Mouse (Mus musculus): ENCODE measurements around the gene Arpc1b. TPM values are rescaled to one million over a fixed set of nuclear protein-coding genes. Genes with fewer than 3 reads are reported as not detected.
A peak's percentile ranks its signal among the peaks of the same experiment; 100 is the strongest.
"Not testable (repeated sequence)": the region's sequence is repeated elsewhere in the genome, so short reads cannot be mapped to it uniquely, and the experiment has no call there.

The Arpc1b gene
- polyA plus RNA-seq, 1 experiment from 2014 or later, result 95.1 TPM

- not testable (repeated sequence) for H3K4me2 ChIP-seq; H3K9me3 ChIP-seq; ATAC-seq (ENCODE audit: low read depth); H3K27ac ChIP-seq (replicated peaks); H3K4me3 ChIP-seq; H3K9ac ChIP-seq; H3K27me3 ChIP-seq
- Histone ChIP-seq H3K4me1 (replicated peaks) (peaks cover 14% of the 10 kb centered on the region), H3K36me3 (peaks cover 88% of the 10 kb centered on the region)
- WGBS, result 89% methylated on average over 6 of the region's 6 CpGs
These were observed 19.3 kb downstream of the Arpc1b start for GRCm38 (mm10) chr5:145133275-145133674.

DNA sequence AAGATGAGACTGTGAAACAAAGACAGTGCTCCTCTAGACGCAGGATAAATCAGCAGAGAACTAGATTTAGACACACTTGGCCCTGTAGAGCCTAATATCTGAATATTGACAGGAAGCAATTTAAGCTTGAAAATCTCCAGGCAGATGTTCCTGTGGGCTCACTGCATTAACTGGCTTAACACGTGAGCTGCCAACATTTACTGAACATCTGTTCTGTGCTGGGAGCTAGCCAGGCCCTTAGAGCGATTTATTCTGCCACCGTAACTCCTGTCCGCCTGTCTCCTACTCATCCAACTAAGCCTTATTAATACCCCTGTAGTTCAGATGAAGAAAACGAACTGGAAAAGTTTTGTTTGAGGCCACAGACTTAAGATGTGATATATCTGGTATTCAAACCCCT lies 24.8 kb downstream of the Arpc1b start:
- no peaks in the 10 kb centered on the region for H3K9me3 ChIP-seq
- H3K4me2 ChIP-seq, result peak overlapping the region; percentile 97
- no peaks in the 10 kb centered on the region for H3K27me3 ChIP-seq
- no peak for ATAC-seq (ENCODE audit: low read depth)
- H3K4me1 ChIP-seq (replicated peaks), result peaks cover 35% of the 10 kb centered on the region
- peak overlapping the region; percentile 94 for H3K9ac ChIP-seq
- WGBS, result 16% methylated on average over 6 of the region's 6 CpGs
- peaks cover 61% of the 10 kb centered on the region for H3K36me3 ChIP-seq
- peak overlapping the region; percentile 98 for H3K4me3 ChIP-seq
- no peak overlapping the region for H3K27ac ChIP-seq (replicated peaks)

DNA sequence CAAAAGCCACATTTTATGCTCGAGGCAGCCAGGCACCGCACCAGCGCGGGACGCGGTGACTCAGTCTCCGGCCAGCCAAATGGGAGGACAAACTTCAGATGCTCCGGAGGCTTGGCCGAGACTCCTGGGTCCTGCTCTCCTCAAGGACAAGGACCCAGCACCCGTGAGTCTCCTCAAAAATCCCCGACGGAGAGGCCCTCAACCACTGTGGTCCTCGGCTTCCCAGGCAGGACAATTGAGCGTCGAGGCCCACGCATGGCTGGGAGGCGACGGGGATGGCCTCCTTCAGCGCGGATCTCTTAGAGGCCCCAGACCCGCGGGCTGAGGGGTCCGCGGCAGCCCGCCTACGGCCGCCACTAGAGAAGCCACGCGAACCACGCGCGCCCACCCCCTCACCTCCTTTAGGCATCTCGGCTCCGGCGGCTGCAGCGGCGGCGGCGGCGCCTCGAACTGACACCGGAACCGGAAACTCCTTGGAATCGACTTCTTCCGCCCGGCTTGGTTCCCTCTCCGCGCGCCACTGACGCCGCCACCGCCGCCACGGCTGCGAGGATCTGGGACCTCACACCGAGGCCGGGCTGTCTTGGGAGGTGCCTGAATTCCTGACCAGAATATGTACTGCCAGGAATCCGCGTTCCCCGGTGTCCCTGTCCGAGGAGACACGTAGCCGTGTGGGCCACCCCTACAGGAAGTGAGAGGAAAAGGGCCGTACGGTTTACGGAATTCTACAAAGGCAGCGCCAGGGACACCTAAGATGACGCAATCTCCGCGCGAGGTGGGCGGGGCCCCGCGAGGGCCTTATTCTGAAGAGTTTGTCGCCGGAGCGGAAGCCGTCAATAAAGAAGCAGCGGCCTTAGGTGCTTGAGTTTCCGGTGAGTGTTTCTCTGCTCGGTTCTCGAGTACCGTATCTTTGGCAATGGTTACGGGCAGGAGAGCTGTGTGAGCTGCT lies 25.8 kb downstream of the Arpc1b start, which contains the start of the genes Pdap1 and Bud31:
Gene Pdap1 (minus strand): TSS at position 668 of the 949 bp plus-strand sequence.
Gene Bud31 (plus strand): TSS at position 792 of the 949 bp plus-strand sequence.
- WGBS, result under 1% methylated on average over 83 of the region's 84 CpGs
- Histone ChIP-seq H3K27me3 (no peaks in the 10 kb centered on the region), H3K27ac (replicated peaks) (peak within 1 kb of the TSS; percentile 89), H3K4me1 (replicated peaks) (peaks cover 35% of the 10 kb centered on the region), H3K4me2 (peak within 1 kb of the TSS; percentile 97), H3K9me3 (no peaks in the 10 kb centered on the region), H3K36me3 (peaks cover 61% of the 10 kb centered on the region), H3K4me3 (peak within 1 kb of the TSS; percentile 98), H3K9ac (peak within 1 kb of the TSS; percentile 94)
- peak; percentile 93 for ATAC-seq (ENCODE audit: low read depth)

- peak; percentile 7; the same call in 1 of the 2 replicates for ATAC-seq (ENCODE audit: low read depth)
- Histone ChIP-seq H3K4me2 (peak overlapping the region; percentile 97), H3K36me3 (peaks cover 61% of the 10 kb centered on the region), H3K27me3 (no peaks in the 10 kb centered on the region), H3K4me3 (peak overlapping the region; percentile 98), H3K9ac (peak overlapping the region; percentile 94), H3K27ac (replicated peaks) (peak overlapping the region; percentile 89), H3K4me1 (replicated peaks) (peaks cover 35% of the 10 kb centered on the region), H3K9me3 (no peaks in the 10 kb centered on the region)
- 1% methylated on average over 18 of the region's 18 CpGs for WGBS
These were observed 26.6 kb downstream of the Arpc1b start for GRCm38 (mm10) chr5:145140611-145141010.

DNA sequence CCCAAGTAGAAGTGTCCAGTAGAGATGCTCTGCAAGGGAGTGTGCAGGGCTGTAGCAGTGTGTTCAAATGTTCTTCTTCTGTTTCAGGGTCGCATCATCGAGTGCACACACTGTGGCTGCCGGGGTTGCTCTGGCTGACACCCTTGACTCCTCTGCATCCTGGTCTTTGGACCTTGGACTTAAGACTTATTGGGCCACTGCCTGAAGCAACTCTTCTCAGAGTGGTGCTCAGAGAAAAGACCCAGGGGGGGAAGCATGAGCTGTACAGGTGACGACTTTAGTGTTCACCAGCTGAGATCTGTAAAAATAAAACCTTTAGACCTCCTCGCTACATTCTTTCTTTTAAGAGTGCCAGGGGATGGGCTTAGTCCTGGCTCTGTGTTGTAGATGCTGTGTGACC lies 33.7 kb downstream of the Arpc1b start:
- WGBS, result 92% methylated on average over 5 of the region's 5 CpGs
- Histone ChIP-seq H3K27ac (replicated peaks) (no peak overlapping the region), H3K36me3 (peaks cover 100% of the 10 kb centered on the region), H3K9ac (no peak overlapping the region), H3K27me3 (no peaks in the 10 kb centered on the region), H3K4me1 (replicated peaks) (no peaks in the 10 kb centered on the region), H3K9me3 (no peaks in the 10 kb centered on the region), H3K4me2 (no peak overlapping the region), H3K4me3 (no peak overlapping the region)
- no peak for ATAC-seq (ENCODE audit: low read depth)

GRCm38 (mm10) chr5:145149294-145149693 lies 35.3 kb downstream of the Arpc1b start:
- ATAC-seq (ENCODE audit: low read depth), result no peak
- Histone ChIP-seq H3K27ac (replicated peaks) (no peak overlapping the region), H3K4me1 (replicated peaks) (no peaks in the 10 kb centered on the region), H3K9me3 (no peaks in the 10 kb centered on the region), H3K27me3 (no peaks in the 10 kb centered on the region), H3K4me2 (no peak overlapping the region), H3K4me3 (no peak overlapping the region), H3K36me3 (peaks cover 99% of the 10 kb centered on the region), H3K9ac (no peak overlapping the region)
- WGBS, result 87% methylated on average over 6 of the region's 6 CpGs

- Histone ChIP-seq H3K36me3 (peaks cover 93% of the 10 kb centered on the region), H3K4me3 (no peak overlapping the region)
- WGBS, result 96% methylated on average over 5 of the region's 5 CpGs
These were observed 38.7 kb downstream of the Arpc1b start for GRCm38 (mm10) chr5:145152690-145153089.

DNA sequence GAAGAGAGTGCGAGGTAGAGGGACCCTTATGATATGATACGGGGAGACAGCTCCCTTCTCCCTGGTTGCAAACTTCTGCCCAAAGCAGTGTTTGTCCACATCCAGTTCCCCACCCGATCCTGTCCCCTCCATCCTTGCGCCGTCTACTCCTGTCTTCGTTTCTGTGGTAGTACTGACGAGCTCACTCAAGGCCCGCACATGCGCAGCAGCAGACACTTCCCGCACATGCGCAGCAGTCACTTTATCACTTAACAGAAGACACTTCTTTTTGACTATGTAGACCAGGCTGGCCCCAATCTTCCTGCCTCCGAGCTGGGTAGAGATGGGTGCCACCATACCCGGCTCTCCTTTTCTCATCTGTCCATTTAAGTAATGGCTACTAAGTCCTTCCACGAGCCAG lies 47.3 kb downstream of the Arpc1b start:
- WGBS, result 96% methylated on average over 14 of the region's 14 CpGs
- no peaks in the 10 kb centered on the region for H3K27me3 ChIP-seq
- no peak overlapping the region for H3K4me3 ChIP-seq
- H3K36me3 ChIP-seq, result peaks cover 80% of the 10 kb centered on the region
- H3K9ac ChIP-seq, result no peak overlapping the region
- H3K9me3 ChIP-seq, result no peaks in the 10 kb centered on the region
- H3K27ac ChIP-seq (replicated peaks), result no peak overlapping the region
- H3K4me1 ChIP-seq (replicated peaks), result peaks cover 24% of the 10 kb centered on the region
- no peak overlapping the region for H3K4me2 ChIP-seq
- ATAC-seq (ENCODE audit: low read depth), result no peak

More at GRCm38 (mm10) chr5:145152690-145153089, 38.7 kb downstream of the Arpc1b start:
- H3K9ac ChIP-seq, result no peak overlapping the region
- ATAC-seq (ENCODE audit: low read depth), result no peak
- H3K4me1 ChIP-seq (replicated peaks), result no peaks in the 10 kb centered on the region
- H3K27ac ChIP-seq (replicated peaks), result no peak overlapping the region
- H3K9me3 ChIP-seq, result no peaks in the 10 kb centered on the region
- no peaks in the 10 kb centered on the region for H3K27me3 ChIP-seq
- no peak overlapping the region for H3K4me2 ChIP-seq

GRCm38 (mm10) chr5:145164710-145165109 lies 50.7 kb downstream of the Arpc1b start:
- Histone ChIP-seq H3K9me3 (no peaks in the 10 kb centered on the region), H3K9ac (no peak overlapping the region), H3K4me2 (no peak overlapping the region), H3K27ac (replicated peaks) (no peak overlapping the region), H3K27me3 (no peaks in the 10 kb centered on the region), H3K36me3 (peaks cover 52% of the 10 kb centered on the region), H3K4me1 (replicated peaks) (peaks cover 39% of the 10 kb centered on the region), H3K4me3 (no peak overlapping the region)
- 73% methylated on average over 3 of the region's 3 CpGs for WGBS
- no peak for ATAC-seq (ENCODE audit: low read depth)

DNA sequence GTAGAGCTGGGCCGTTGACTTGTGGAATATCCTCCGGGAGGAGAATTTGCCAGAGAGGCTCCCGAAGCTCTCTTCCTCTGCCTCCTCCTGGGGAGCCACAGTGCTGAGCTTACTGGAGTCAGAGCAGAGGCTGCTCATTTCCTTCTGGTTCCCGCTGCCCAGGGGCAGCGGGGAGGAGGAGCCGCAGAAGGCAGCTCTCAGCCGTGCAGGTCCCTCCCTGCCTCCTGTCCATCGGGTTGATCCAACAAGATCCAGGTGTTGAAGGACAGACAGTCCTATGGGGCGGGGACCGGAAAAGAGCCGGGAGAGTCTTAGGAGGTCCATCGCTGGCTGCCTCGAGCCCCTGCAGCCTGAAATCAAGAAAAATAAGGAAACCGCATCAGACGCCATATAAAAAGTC lies 51.2 kb downstream of the Arpc1b start:
- Histone ChIP-seq H3K4me2 (no peak overlapping the region), H3K27ac (replicated peaks) (no peak overlapping the region), H3K9me3 (no peaks in the 10 kb centered on the region), H3K4me1 (replicated peaks) (peaks cover 39% of the 10 kb centered on the region), H3K27me3 (no peaks in the 10 kb centered on the region), H3K36me3 (peaks cover 50% of the 10 kb centered on the region), H3K4me3 (no peak overlapping the region), H3K9ac (no peak overlapping the region)
- 91% methylated on average over 15 of the region's 15 CpGs for WGBS
- no peak for ATAC-seq (ENCODE audit: low read depth)

DNA sequence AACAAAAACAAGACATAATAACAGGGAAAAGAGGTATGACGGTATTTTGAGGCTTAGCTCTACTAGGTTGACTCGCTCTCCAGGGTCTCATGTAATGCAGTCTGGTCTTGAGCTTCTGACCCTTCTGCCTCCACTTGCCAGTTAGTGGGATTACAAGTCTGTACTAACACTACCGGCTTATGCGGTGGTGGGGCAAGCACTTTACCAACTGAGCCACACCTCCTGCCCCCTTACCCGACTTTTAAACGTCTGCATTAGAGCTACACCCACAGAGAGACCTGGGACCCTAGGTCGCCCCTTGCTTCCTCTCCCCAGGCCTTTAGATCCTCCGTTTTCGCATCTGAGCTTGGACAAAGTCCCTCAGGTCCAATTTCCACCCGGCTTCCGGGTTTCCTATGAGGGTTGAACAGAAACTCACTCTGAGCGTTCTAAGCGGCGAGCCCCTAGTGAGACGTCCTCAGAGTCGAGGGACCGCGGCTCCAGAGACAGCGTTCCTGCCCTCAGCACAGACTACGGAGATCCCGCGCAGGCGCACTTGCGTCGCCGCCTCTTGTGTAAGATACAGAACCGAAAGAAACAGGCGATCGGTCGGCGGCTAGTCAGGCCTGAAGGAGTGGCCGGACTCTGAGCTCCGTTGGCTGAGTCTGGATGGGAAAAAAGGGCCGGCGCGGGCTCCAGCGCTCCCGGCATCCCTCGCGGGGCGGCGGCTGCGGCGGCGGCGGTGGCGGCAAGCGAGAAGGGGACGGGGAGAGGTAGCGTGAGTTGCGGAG lies 52.7 kb downstream of the Arpc1b start, which contains the start of the genes Ptcd1 and Cpsf4:
Gene Ptcd1 (minus strand): TSS at position 573 of the 770 bp plus-strand sequence.
Gene Cpsf4 (plus strand): TSS at position 678 of the 770 bp plus-strand sequence.
- no peaks in the 10 kb centered on the region for H3K9me3 ChIP-seq
- peak within 1 kb of the TSS; percentile 95 for H3K4me3 ChIP-seq
- under 1% methylated on average over 51 of the region's 51 CpGs for WGBS
- ATAC-seq (ENCODE audit: low read depth), result peak; percentile 95
- peaks cover 39% of the 10 kb centered on the region for H3K4me1 ChIP-seq (replicated peaks)
- peaks cover 50% of the 10 kb centered on the region for H3K36me3 ChIP-seq
- H3K4me2 ChIP-seq, result peak within 1 kb of the TSS; percentile 96
- H3K9ac ChIP-seq, result peak within 1 kb of the TSS; percentile 92
- H3K27me3 ChIP-seq, result no peaks in the 10 kb centered on the region
- H3K27ac ChIP-seq (replicated peaks), result peak within 1 kb of the TSS; percentile 83

GRCm38 (mm10) chr5:145167306-145167661 lies 53.3 kb downstream of the Arpc1b start:
- H3K4me3 ChIP-seq, result peak overlapping the region; percentile 95
- under 1% methylated on average over 28 of the region's 28 CpGs for WGBS
- H3K27me3 ChIP-seq, result no peaks in the 10 kb centered on the region
- peak; percentile 64 for ATAC-seq (ENCODE audit: low read depth)
- H3K4me1 ChIP-seq (replicated peaks), result peaks cover 39% of the 10 kb centered on the region
- peak overlapping the region; percentile 96 for H3K4me2 ChIP-seq
- peak overlapping the region; percentile 83 for H3K27ac ChIP-seq (replicated peaks)
- no peaks in the 10 kb centered on the region for H3K9me3 ChIP-seq
- H3K36me3 ChIP-seq, result peaks cover 51% of the 10 kb centered on the region
- peak overlapping the region; percentile 92 for H3K9ac ChIP-seq

Data from neural tube, embryonic 13.5 days (tissue).